Mouse (Mus musculus) embryonic facial prominence, embryonic 11.5 days (tissue): ENCODE measurements around the gene Ext2. TPM values are rescaled to one million over a fixed set of nuclear protein-coding genes. Genes with fewer than 3 reads are reported as not detected.
A peak's percentile ranks its signal among the peaks of the same experiment; 100 is the strongest.

Source experiments
- ATAC-seq: fragments of 200-750 bp; cut with Nextera tagmentation; replicated peaks from 2 replicates; pipeline ENCODE4 v1.8.0; 2017; ENCODE audit warnings: low read depth; ENCODE audit not compliant: insufficient number of reproducible peaks, low FRiP score, low TSS enrichment
- DNase-seq: peaks from one replicate; pipeline ENCODE4 v3.0.0-alpha.2; 2015; ENCODE audit warnings: low spot score
- H3K27ac ChIP-seq: fragments of 300-500 bp; sonication (generic); replicated peaks from 2 replicates; pipeline ENCODE4 v1.5.1; 2014; ENCODE audit warnings: mild to moderate bottlenecking, low read depth, low read length, control low read depth
- H3K27me3 ChIP-seq: fragments of 300-500 bp; sonication (generic); 2 replicates; pipeline ENCODE4 v1.6.1; 2014; ENCODE audit warnings: mild to moderate bottlenecking, low read length, moderate library complexity, mixed read lengths; ENCODE audit not compliant: control insufficient read depth, insufficient read depth
- H3K36me3 ChIP-seq: fragments of 300-500 bp; sonication (generic); replicated peaks from 2 replicates; pipeline ENCODE4 v1.6.1; 2014; ENCODE audit warnings: low read depth, mild to moderate bottlenecking, low read length, moderate library complexity, mixed read lengths; ENCODE audit not compliant: control insufficient read depth, insufficient read depth
- H3K4me1 ChIP-seq: fragments of 300-500 bp; sonication (generic); 2 replicates; pipeline ENCODE4 v1.6.1; 2014; ENCODE audit warnings: low read length, mixed read lengths; ENCODE audit not compliant: control insufficient read depth, insufficient read depth
- H3K4me2 ChIP-seq: fragments of 300-500 bp; sonication (generic); 2 replicates; pipeline ENCODE4 v1.6.1; 2014; ENCODE audit warnings: low read depth, mild to moderate bottlenecking, control low read depth, low read length, moderate library complexity
- H3K4me3 ChIP-seq: fragments of 300-500 bp; sonication (generic); 2 replicates; pipeline ENCODE4 v1.5.1; 2014; ENCODE audit warnings: low read depth, low read length, control low read depth
- H3K9ac ChIP-seq: fragments of 300-500 bp; sonication (generic); replicated peaks from 2 replicates; pipeline ENCODE4 v1.6.1; 2014; ENCODE audit warnings: mild to moderate bottlenecking, control low read depth, low read length
- H3K9me3 ChIP-seq: fragments of 300-500 bp; sonication (generic); replicated peaks from 2 replicates; pipeline ENCODE4 v1.6.1; 2016; ENCODE audit warnings: mild to moderate bottlenecking, low read length, inconsistent platforms, mixed read lengths; ENCODE audit not compliant: control insufficient read depth
- WGBS: fragments of 180-500 bp; shearing (Covaris S2); extraction: QIAGEN DNeasy Blood & Tissue Kit; methylation state at CpG from one replicate; pipeline ENCODE4 v1.1.7; 2014; 5-methylcytosine and 5-hydroxymethylcytosine counted together
- polyA plus RNA-seq: library from polyadenylated mRNA; unstranded; fragments of >200 nt; fragmentation: Nextera tagmentation; extraction: Ambion mirVana; gene quantifications from 2 replicates; pipeline ENCODE4 v1.2.1, GENCODE M21; 2014

Gene Ext2
- polyA plus RNA-seq, 1 experiment from 2014 or later = 70.1 TPM

GRCm38 (mm10) chr2:93654336-93655055 is 167.9 kb downstream of the Ext2 start:
- H3K4me3 ChIP-seq = no peak overlapping the region
- no peak overlapping the region for H3K9ac ChIP-seq
- H3K4me1 ChIP-seq = peaks cover under 1% of the 10 kb centered on the region; the same call in 1 of the 2 replicates
- no peaks in the 10 kb centered on the region for H3K36me3 ChIP-seq
- ATAC-seq = no peak
- no peak for DNase-seq
- H3K27me3 ChIP-seq = peaks cover 1% of the 10 kb centered on the region
- H3K9me3 ChIP-seq = no peaks in the 10 kb centered on the region
- no peak overlapping the region for H3K27ac ChIP-seq
- 58% methylated on average over 11 of the region's 11 CpGs for WGBS
- H3K4me2 ChIP-seq = no peak overlapping the region

- Histone ChIP-seq H3K4me2 (peak overlapping the region; percentile 70), H3K9me3 (no peaks in the 10 kb centered on the region), H3K4me1 (peaks cover 2% of the 10 kb centered on the region; the same call in 1 of the 2 replicates), H3K27ac (peak overlapping the region; percentile 69; the same call in 1 of the 2 replicates), H3K4me3 (no peak overlapping the region; the same call in 1 of the 2 replicates), H3K9ac (peak overlapping the region; percentile 69), H3K36me3 (no peaks in the 10 kb centered on the region), H3K27me3 (peaks cover 27% of the 10 kb centered on the region)
- DNase-seq = no peak
- ATAC-seq = no peak
- 28% methylated on average over 4 of the region's 4 CpGs for WGBS
These were observed 173.0 kb downstream of the Ext2 start for GRCm38 (mm10) chr2:93649243-93649870.

GRCm38 (mm10) chr2:93647924-93648575 is 174.3 kb downstream of the Ext2 start:
- H3K27ac ChIP-seq = peak overlapping the region; percentile 69
- WGBS = 2% methylated on average over 20 of the region's 20 CpGs
- no peaks in the 10 kb centered on the region for H3K9me3 ChIP-seq
- peak overlapping the region; percentile 70 for H3K4me2 ChIP-seq
- peak overlapping the region; percentile 69 for H3K9ac ChIP-seq
- H3K27me3 ChIP-seq = peaks cover 33% of the 10 kb centered on the region
- H3K4me3 ChIP-seq = peak overlapping the region; percentile 85
- H3K4me1 ChIP-seq = peaks cover 2% of the 10 kb centered on the region; the same call in 1 of the 2 replicates
- no peak for DNase-seq
- no peaks in the 10 kb centered on the region for H3K36me3 ChIP-seq
- no peak for ATAC-seq

- peak overlapping the region; percentile 69 for H3K9ac ChIP-seq
- under 1% methylated on average over 44 of the region's 44 CpGs for WGBS
- peak overlapping the region; percentile 70 for H3K4me2 ChIP-seq
- ATAC-seq (no peak), DNase-seq (peak; percentile 58)
- peak overlapping the region; percentile 85 for H3K4me3 ChIP-seq
- peaks cover 2% of the 10 kb centered on the region for H3K4me1 ChIP-seq
- H3K27me3 ChIP-seq = peaks cover 33% of the 10 kb centered on the region
- peak overlapping the region; percentile 69 for H3K27ac ChIP-seq
- no peaks in the 10 kb centered on the region for H3K36me3 ChIP-seq
- H3K9me3 ChIP-seq = no peaks in the 10 kb centered on the region
These were observed 175.1 kb downstream of the Ext2 start for GRCm38 (mm10) chr2:93647051-93647923.

GRCm38 (mm10) chr2:93645626-93646320 is 176.6 kb downstream of the Ext2 start:
- H3K27ac ChIP-seq = peak overlapping the region; percentile 100
- 2% methylated on average over 33 of the region's 33 CpGs for WGBS
- peak overlapping the region; percentile 99 for H3K9ac ChIP-seq
- H3K27me3 ChIP-seq = peaks cover 41% of the 10 kb centered on the region
- H3K4me2 ChIP-seq = peak overlapping the region; percentile 70
- ATAC-seq (no peak), DNase-seq (peak; percentile 56)
- no peaks in the 10 kb centered on the region for H3K36me3 ChIP-seq
- peaks cover 2% of the 10 kb centered on the region for H3K4me1 ChIP-seq
- no peaks in the 10 kb centered on the region for H3K9me3 ChIP-seq
- H3K4me3 ChIP-seq = peak overlapping the region; percentile 85

- WGBS = 8% methylated on average over 10 of the region's 10 CpGs
- ATAC-seq (no peak), DNase-seq (no peak)
- peak overlapping the region; percentile 99 for H3K9ac ChIP-seq
- no peaks in the 10 kb centered on the region for H3K36me3 ChIP-seq
- no peaks in the 10 kb centered on the region for H3K9me3 ChIP-seq
- peaks cover 45% of the 10 kb centered on the region for H3K27me3 ChIP-seq
- H3K27ac ChIP-seq = peak overlapping the region; percentile 100
- H3K4me1 ChIP-seq = peaks cover 4% of the 10 kb centered on the region
- peak overlapping the region; percentile 70 for H3K4me2 ChIP-seq
- peak overlapping the region; percentile 85 for H3K4me3 ChIP-seq
These were observed 177.2 kb downstream of the Ext2 start for GRCm38 (mm10) chr2:93645197-93645596.

GRCm38 (mm10) chr2:93644731-93645130 is 177.6 kb downstream of the Ext2 start:
- Histone ChIP-seq H3K27me3 (peaks cover 50% of the 10 kb centered on the region), H3K4me3 (peak overlapping the region; percentile 85), H3K9ac (peak overlapping the region; percentile 99), H3K36me3 (no peaks in the 10 kb centered on the region), H3K4me2 (peak overlapping the region; percentile 70), H3K9me3 (no peaks in the 10 kb centered on the region), H3K4me1 (peaks cover 8% of the 10 kb centered on the region), H3K27ac (peak overlapping the region; percentile 100)
- WGBS = 11% methylated on average over 6 of the region's 6 CpGs
- DNase-seq = no peak
- no peak for ATAC-seq
